Mouse (Mus musculus): ENCODE results near the gene Slc35g2. TPM values are rescaled to one million over a fixed set of nuclear protein-coding genes. Genes with fewer than 3 reads are reported as not detected.

Gene Slc35g2
- total and polyA plus RNA-seq, 2 experiments from 2014 or later, result 12.0 to 16.1 TPM

GRCm38 (mm10) chr9:100573300-100573699 is 2.4 kb upstream of the Slc35g2 start:
- TF ChIP-seq CTCF (IDR thresholded peaks at IDR 0.05; ENCODE audit: low read depth), result no peak
- TF ChIP-seq EP300 (IDR thresholded peaks at IDR 0.05; ENCODE audit: low read depth), result no peak
- no peaks in the 10 kb centered on the region for H3K27me3 ChIP-seq (ENCODE audit: control insufficient read depth, insufficient read depth, low read length)
- no peak overlapping the region for H3K4me2 ChIP-seq (ENCODE audit: low read depth, low read length)
- no peak overlapping the region for H3K4me3 ChIP-seq (ENCODE audit: low read depth, low read length)
- H3K9me3 ChIP-seq (replicated peaks; ENCODE audit: control insufficient read depth, low read length), result no peaks in the 10 kb centered on the region
- ATAC-seq (ENCODE audit: insufficient read depth, low read depth) (no peak), DNase-seq (ENCODE audit: low spot score) (no peak)
- no peaks in the 10 kb centered on the region for H3K36me3 ChIP-seq (replicated peaks; ENCODE audit: control insufficient read depth, insufficient read depth, low read length)
- H3K4me1 ChIP-seq (ENCODE audit: control insufficient read depth, insufficient read depth), result no peaks in the 10 kb centered on the region
- H3K9ac ChIP-seq (replicated peaks; ENCODE audit: low read depth, low read length), result no peak overlapping the region
- WGBS, result 57% methylated on average over 2 of the region's 2 CpGs
- H3K27ac ChIP-seq (ENCODE audit: low read depth), result no peak overlapping the region

- Histone ChIP-seq H3K9ac (replicated peaks; ENCODE audit: low read depth, low read length) (no peak overlapping the region), H3K9me3 (replicated peaks; ENCODE audit: control insufficient read depth, low read length) (no peaks in the 10 kb centered on the region), H3K27ac (ENCODE audit: low read depth) (no peak overlapping the region), H3K4me3 (ENCODE audit: low read depth, low read length) (no peak overlapping the region), H3K27me3 (ENCODE audit: control insufficient read depth, insufficient read depth, low read length) (no peaks in the 10 kb centered on the region), H3K4me1 (ENCODE audit: control insufficient read depth, insufficient read depth) (no peaks in the 10 kb centered on the region), H3K4me2 (ENCODE audit: low read depth, low read length) (peak overlapping the region; percentile 85; the same call in 1 of the 2 replicates), H3K36me3 (replicated peaks; ENCODE audit: control insufficient read depth, insufficient read depth, low read length) (no peaks in the 10 kb centered on the region)
- no peak for DNase-seq (ENCODE audit: low spot score)
- 68% methylated on average over 1 of the region's 1 CpGs for WGBS
- no peak for ATAC-seq (ENCODE audit: insufficient read depth, low read depth)
- no peak for TF ChIP-seq CTCF (IDR thresholded peaks at IDR 0.05; ENCODE audit: low read depth)
- no peak for TF ChIP-seq EP300 (IDR thresholded peaks at IDR 0.05; ENCODE audit: low read depth)
Observed at GRCm38 (mm10) chr9:100571511-100571910, 621 bp upstream of the Slc35g2 start.

- DNase-seq (ENCODE audit: low spot score) (peak; percentile 48), ATAC-seq (ENCODE audit: insufficient read depth, low read depth) (peak; percentile 65)
- H3K9ac ChIP-seq (replicated peaks; ENCODE audit: low read depth, low read length), result peak overlapping the region; percentile 52
- peak overlapping the region; percentile 64 for H3K4me3 ChIP-seq (ENCODE audit: low read depth, low read length)
- 5% methylated on average over 32 of the region's 32 CpGs for WGBS
- no peak for TF ChIP-seq EP300 (IDR thresholded peaks at IDR 0.05; ENCODE audit: low read depth)
- peak; percentile 34 for TF ChIP-seq CTCF (IDR thresholded peaks at IDR 0.05; ENCODE audit: low read depth)
- H3K27ac ChIP-seq (ENCODE audit: low read depth), result peak overlapping the region; percentile 36
- H3K27me3 ChIP-seq (ENCODE audit: control insufficient read depth, insufficient read depth, low read length), result no peaks in the 10 kb centered on the region
- H3K4me2 ChIP-seq (ENCODE audit: low read depth, low read length), result peak overlapping the region; percentile 85
- no peaks in the 10 kb centered on the region for H3K36me3 ChIP-seq (replicated peaks; ENCODE audit: control insufficient read depth, insufficient read depth, low read length)
- H3K9me3 ChIP-seq (replicated peaks; ENCODE audit: control insufficient read depth, low read length), result no peaks in the 10 kb centered on the region
- H3K4me1 ChIP-seq (ENCODE audit: control insufficient read depth, insufficient read depth), result no peaks in the 10 kb centered on the region
Observed at GRCm38 (mm10) chr9:100569798-100570625, 878 bp downstream of the Slc35g2 start.

GRCm38 (mm10) chr9:100560251-100560890 is 10.5 kb downstream of the Slc35g2 start:
- no peaks in the 10 kb centered on the region for H3K36me3 ChIP-seq (replicated peaks; ENCODE audit: control insufficient read depth, insufficient read depth, low read length)
- H3K4me3 ChIP-seq (ENCODE audit: low read depth, low read length), result no peak overlapping the region
- no peak overlapping the region for H3K4me2 ChIP-seq (ENCODE audit: low read depth, low read length)
- no peak for TF ChIP-seq EP300 (IDR thresholded peaks at IDR 0.05; ENCODE audit: low read depth)
- no peak for TF ChIP-seq CTCF (IDR thresholded peaks at IDR 0.05; ENCODE audit: low read depth)
- no peak overlapping the region for H3K9ac ChIP-seq (replicated peaks; ENCODE audit: low read depth, low read length)
- no peak overlapping the region for H3K27ac ChIP-seq (ENCODE audit: low read depth)
- H3K9me3 ChIP-seq (replicated peaks; ENCODE audit: control insufficient read depth, low read length), result no peaks in the 10 kb centered on the region
- no peak for DNase-seq (ENCODE audit: low spot score)
- H3K4me1 ChIP-seq (ENCODE audit: control insufficient read depth, insufficient read depth), result no peaks in the 10 kb centered on the region
- no peaks in the 10 kb centered on the region for H3K27me3 ChIP-seq (ENCODE audit: control insufficient read depth, insufficient read depth, low read length)
- no peak for ATAC-seq (ENCODE audit: insufficient read depth, low read depth)
- 86% methylated on average over 10 of the region's 10 CpGs for WGBS

GRCm38 (mm10) chr9:100558991-100559390 is 11.9 kb downstream of the Slc35g2 start:
- TF ChIP-seq EP300 (IDR thresholded peaks at IDR 0.05; ENCODE audit: low read depth), result no peak
- no peak for TF ChIP-seq CTCF (IDR thresholded peaks at IDR 0.05; ENCODE audit: low read depth)
- H3K36me3 ChIP-seq (replicated peaks; ENCODE audit: control insufficient read depth, insufficient read depth, low read length), result no peaks in the 10 kb centered on the region
- no peak overlapping the region for H3K9ac ChIP-seq (replicated peaks; ENCODE audit: low read depth, low read length)
- H3K4me3 ChIP-seq (ENCODE audit: low read depth, low read length), result no peak overlapping the region
- DNase-seq (ENCODE audit: low spot score) (no peak), ATAC-seq (ENCODE audit: insufficient read depth, low read depth) (no peak)
- no peak overlapping the region for H3K4me2 ChIP-seq (ENCODE audit: low read depth, low read length)
- no peaks in the 10 kb centered on the region for H3K4me1 ChIP-seq (ENCODE audit: control insufficient read depth, insufficient read depth)
- no peak overlapping the region for H3K27ac ChIP-seq (ENCODE audit: low read depth)
- no peaks in the 10 kb centered on the region for H3K27me3 ChIP-seq (ENCODE audit: control insufficient read depth, insufficient read depth, low read length)
- H3K9me3 ChIP-seq (replicated peaks; ENCODE audit: control insufficient read depth, low read length), result no peaks in the 10 kb centered on the region

Data from heart, postnatal 0 days (tissue).